Mouse (Mus musculus) lung, adult 2 months (tissue): ENCODE measurements around the gene Slc4a1. TPM values are rescaled to one million over a fixed set of nuclear protein-coding genes. Genes with fewer than 3 reads are reported as not detected.

ENCODE experiments used
- DNase-seq: peaks from one replicate; pipeline ENCODE4 v3.0.0; 2022
- H3K4me1 ChIP-seq: fragments of 200-500 bp; 2 replicates; pipeline ENCODE4 v1.6.1; 2011; ENCODE audit warnings: low read length; ENCODE audit not compliant: control insufficient read depth, insufficient read depth
- H3K4me3 ChIP-seq: fragments of 200-500 bp; replicated peaks from 2 replicates; pipeline ENCODE3; 2011; ENCODE audit warnings: low read depth, mild to moderate bottlenecking, control low read depth, low read length; ENCODE audit errors: extremely low read depth
- CTCF ChIP-seq: fragments of 200-500 bp; IDR thresholded peaks from 2 replicates; pipeline ENCODE4 v1.5.1; 2011; ENCODE audit warnings: mild to moderate bottlenecking, low read length, control low read depth; ENCODE audit not compliant: insufficient read depth
- POLR2A ChIP-seq: fragments of 200-500 bp; IDR thresholded peaks from 2 replicates; pipeline ENCODE4 v1.6.1; 2011; ENCODE audit warnings: low read depth, mild to moderate bottlenecking, control low read depth, low read length, borderline replicate concordance; ENCODE audit errors: extremely low read depth
- WGBS: fragments of 180-500 bp; shearing (Covaris S2); methylation state at CpG from one replicate; pipeline ENCODE4 v1.1.7; 2018; 5-methylcytosine and 5-hydroxymethylcytosine counted together
- polyA plus RNA-seq: library from polyadenylated mRNA; depleted of rRNA; stranded (reverse); fragments of >200 nt; gene quantifications from 2 replicates; pipeline ENCODE4 v1.2.3, GENCODE M21; 2012

Slc4a1 gene
- polyA plus RNA-seq, 1 experiment: 1.1 TPM

DNA sequence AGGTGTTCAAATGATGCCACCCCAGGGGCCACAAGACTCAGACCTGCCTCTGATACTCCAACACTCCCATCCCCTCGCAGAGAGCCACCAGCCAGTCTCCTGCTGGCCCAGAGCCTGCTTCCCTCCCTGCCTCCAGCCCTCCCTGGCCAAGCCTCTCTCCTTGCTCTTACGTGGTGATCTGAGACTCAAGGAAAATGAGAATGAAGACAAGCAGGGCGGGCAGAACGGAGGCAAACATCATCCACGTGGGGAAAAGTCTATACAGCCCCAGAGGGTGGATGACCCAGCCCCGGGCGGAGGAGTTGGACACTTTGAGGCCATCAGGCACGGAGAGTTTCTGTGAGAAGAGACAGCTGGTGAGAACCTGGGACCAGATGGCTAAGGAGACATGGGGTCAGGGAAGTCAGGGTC lies 13.0 kb downstream of the Slc4a1 start:
- TF ChIP-seq POLR2A: no peak
- TF ChIP-seq CTCF: no peak
- WGBS: 29% methylated on average over 8 of the region's 8 CpGs
- DNase-seq: no peak
- Histone ChIP-seq H3K4me1 (no peaks in the 10 kb centered on the region), H3K4me3 (no peak overlapping the region)

DNA sequence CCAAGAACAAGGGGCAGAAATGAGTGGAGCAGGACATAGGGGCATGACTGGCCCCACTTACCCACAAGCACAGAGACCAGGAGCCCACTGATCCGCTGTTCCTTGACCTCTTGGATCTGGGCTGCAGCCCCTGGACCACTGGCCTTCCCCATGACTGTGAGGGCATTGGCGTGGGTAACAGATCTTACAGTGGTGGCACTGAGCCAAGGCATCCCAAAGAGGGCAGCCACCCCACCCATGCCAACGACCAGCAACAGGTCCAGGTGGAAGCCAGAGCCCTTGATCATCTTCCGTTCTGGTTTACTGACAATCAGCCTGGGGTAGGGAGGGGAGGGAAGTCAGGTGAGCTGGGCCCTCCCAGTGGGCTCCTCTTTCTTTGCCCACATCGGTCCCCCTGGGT lies 13.6 kb downstream of the Slc4a1 start:
- Histone ChIP-seq H3K4me1 (no peaks in the 10 kb centered on the region), H3K4me3 (no peak overlapping the region)
- no peak for DNase-seq
- TF ChIP-seq POLR2A (no peak), CTCF (no peak)
- 39% methylated on average over 5 of the region's 5 CpGs for WGBS

DNA sequence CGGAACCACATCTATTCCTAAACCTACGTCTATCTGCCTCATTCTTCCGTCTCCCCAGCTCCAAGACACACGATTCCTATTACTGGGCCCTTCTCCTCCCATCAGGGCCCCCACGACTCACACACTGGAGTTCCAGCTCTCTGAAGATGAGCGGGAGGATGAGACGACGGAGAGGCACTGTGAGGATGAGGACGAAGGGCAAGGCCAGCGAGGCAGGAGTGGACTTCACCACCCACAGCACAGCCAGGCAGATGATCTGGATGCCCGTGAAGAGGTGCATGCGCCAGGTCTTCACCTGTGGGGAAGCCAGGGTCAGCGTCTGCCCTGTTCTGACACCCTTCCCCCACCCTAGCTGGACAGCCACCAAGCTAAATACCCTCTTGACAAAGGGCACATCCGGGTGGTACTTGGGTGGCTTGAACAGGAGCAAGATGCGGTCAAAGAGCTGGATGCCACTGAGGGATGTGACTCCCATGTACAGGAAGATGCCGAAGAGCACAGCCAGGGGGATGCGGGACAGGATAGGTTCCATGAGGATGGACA lies 15.0 kb downstream of the Slc4a1 start:
- WGBS: 82% methylated on average over 17 of the region's 17 CpGs
- H3K4me1 ChIP-seq: no peaks in the 10 kb centered on the region
- no peak for DNase-seq
- no peak for TF ChIP-seq POLR2A
- TF ChIP-seq CTCF: no peak
- no peak overlapping the region for H3K4me3 ChIP-seq

DNA sequence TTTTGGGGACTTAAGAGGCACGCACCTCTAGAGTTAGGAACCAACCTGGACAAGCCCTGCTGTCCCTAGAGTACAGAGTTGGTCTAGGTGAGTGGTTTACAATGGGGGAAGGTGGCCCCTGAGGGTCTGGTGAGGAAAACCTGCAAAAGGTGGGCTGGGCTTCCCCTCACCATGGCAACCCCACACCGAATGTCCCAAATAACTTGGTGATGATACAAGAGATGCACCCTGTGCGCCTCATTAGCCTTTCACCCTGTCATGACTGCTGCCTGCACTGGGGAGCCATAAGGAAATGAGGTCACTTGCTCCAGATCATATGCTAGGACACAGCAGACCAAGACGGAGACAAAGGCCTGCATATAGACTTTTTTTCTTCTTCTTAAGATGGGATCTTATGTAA lies 15.6 kb downstream of the Slc4a1 start:
- DNase-seq: no peak
- WGBS: 74% methylated on average over 4 of the region's 4 CpGs
- no peak overlapping the region for H3K4me3 ChIP-seq
- TF ChIP-seq POLR2A: no peak
- TF ChIP-seq CTCF: no peak
- no peaks in the 10 kb centered on the region for H3K4me1 ChIP-seq

DNA sequence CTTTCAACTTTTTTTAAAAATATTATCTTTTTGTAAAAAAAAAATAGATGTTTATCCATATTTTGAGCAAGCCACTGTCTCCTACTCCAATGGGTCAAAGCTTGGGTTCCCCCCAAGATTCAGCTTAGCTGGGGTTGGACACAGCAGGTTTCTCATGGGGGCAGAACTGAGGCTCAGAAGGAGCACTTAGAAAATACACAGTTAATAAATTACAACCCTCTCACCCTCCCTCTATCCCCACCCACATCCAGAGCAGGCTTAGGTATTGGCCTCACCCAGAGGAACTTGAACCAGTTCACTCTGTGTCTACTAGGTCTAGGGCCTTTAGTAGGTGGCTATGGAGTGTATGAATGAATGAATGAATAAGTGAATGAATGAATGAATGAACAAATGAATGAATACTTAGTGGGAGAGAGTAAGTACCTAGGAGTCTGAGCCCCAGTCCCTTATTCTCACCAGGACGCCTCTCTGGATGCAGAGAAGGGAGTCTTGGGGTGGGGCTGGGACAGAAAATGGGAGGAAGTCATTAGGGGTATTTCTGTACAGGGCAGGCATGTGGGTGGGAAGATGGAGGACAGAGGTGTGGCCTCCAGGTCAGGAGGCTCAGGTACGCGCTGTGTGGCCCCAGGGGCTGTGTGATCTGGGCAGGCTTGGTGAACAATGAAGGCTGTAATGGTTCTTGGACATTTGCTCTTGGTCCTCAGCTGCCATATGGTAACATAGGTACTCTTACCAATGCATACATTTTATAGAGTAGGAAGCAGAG lies 16.6 kb downstream of the Slc4a1 start:
- TF ChIP-seq POLR2A: no peak
- TF ChIP-seq CTCF: no peak

DNA sequence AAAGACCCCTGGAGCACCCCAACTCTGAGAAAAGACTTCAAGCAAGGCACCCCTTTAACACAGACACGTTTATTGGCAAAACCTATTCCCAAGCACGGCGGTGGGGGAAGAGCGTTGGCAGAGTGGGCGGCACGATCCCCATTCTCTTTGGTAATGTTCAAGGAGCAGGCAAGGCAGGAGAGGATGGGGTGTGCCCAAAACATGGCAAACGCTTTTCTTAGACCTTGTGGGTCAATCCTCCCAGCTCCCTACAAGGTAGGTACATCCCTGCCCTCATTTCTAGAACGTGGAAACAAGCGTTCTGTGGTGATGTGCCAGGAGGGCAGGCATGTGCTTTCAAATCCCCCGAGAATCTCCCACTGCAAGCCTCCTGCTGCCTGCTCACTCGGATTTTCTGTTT lies 17.2 kb downstream of the Slc4a1 start:
- WGBS: 89% methylated on average over 11 of the region's 11 CpGs
- TF ChIP-seq CTCF: no peak
- TF ChIP-seq POLR2A: no peak
- Histone ChIP-seq H3K4me3 (no peak overlapping the region), H3K4me1 (no peaks in the 10 kb centered on the region)
- DNase-seq: no peak

More for the DNA sequence above, 16.6 kb downstream of the Slc4a1 start:
- no peaks in the 10 kb centered on the region for H3K4me1 ChIP-seq
- H3K4me3 ChIP-seq: no peak overlapping the region
- DNase-seq: no peak
- WGBS: 87% methylated on average over 3 of the region's 3 CpGs

DNA sequence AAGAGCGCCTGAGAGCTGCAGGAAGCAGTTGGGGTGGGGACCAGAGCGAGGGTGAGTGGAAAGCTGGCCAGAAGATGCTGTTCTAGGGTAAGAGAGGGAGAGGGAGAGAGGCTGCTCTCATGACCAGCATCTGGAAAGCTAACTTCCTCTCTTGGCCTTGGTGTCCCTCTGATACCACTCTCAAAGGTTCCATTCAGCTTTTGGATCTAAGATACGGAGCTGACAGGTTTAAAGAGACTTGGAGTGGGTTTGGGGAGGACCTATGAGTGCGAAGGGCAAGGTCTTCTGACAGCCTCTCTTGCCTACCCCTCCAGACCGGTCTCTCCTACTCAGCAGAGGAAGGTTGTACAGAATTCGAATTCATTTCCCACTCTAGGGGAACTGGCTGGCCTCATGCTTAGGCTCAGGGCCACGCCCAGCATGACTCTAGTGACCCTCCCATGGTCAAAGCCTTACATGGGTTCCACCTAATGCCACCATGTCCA lies 17.9 kb downstream of the Slc4a1 start:
- 83% methylated on average over 7 of the region's 7 CpGs for WGBS
- TF ChIP-seq POLR2A (no peak), CTCF (no peak)
- no peak for DNase-seq

DNA sequence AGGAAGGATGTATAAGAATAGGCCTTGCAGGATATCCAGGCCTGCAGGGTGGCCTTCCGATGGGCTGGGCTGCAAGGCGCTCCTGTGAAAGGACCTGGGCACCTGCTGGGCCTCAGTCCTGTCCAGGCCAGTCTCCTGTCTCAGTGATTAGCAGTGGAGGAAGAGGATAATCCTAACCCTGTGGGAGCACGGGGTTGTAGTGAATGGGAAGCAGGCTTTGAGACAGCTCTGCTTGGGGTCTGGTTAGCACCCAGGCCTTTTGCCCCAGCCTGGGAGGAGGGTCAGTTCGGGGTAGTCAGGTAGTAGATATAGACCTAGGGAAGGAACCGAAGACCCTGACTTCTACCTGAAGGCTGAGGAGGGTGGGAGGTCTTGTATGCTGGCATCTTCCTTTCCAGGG lies 18.3 kb downstream of the Slc4a1 start:
- DNase-seq: no peak
- Histone ChIP-seq H3K4me1 (no peaks in the 10 kb centered on the region), H3K4me3 (no peak overlapping the region)
- 73% methylated on average over 5 of the region's 5 CpGs for WGBS
- TF ChIP-seq POLR2A: no peak
- no peak for TF ChIP-seq CTCF

More for the DNA sequence above, 17.9 kb downstream of the Slc4a1 start:
- Histone ChIP-seq H3K4me1 (no peaks in the 10 kb centered on the region), H3K4me3 (no peak overlapping the region)

DNA sequence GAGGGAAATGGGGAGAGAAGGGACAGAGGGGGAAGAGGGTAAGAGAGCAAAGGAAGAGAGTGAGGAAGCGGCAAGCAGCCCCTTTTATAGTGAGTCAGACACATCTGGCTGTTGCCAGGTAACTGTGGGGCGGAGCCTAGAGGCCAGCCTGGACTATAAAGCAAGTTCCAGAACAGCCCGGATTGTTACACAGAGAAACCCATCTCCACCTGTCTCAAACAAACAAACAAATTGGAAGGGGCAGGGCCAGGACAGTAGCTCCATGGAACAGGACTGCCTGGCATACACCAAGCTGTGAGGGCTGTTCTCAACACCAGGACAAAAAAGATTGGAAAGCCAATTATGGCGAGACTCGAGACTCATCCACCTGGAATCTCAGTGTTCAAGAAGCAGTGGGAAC lies 19.1 kb downstream of the Slc4a1 start:
- WGBS: 77% methylated on average over 5 of the region's 5 CpGs
- no peaks in the 10 kb centered on the region for H3K4me1 ChIP-seq
- no peak for DNase-seq
- H3K4me3 ChIP-seq: no peak overlapping the region
- TF ChIP-seq CTCF: no peak

DNA sequence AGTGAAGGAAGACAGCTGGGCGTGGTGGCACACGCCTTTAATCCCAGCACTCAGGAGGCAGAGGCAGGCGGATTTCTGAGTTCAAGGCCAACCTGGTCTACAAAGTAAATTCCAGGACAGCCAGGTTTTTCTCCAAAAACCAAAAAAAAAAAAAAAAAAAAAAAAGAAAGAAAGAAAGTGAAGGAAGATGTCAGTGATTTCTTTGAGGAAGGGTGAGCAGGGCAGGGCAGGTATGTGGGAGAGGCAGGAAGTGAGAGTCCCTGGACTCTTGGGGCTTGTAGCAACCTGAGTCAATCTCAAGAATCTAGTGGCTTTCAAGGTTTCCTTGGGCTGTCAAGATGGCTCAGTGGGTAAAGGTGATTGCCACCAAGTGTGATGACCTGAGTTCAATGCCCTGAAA lies 21.5 kb downstream of the Slc4a1 start:
- WGBS: 90% methylated on average over 3 of the region's 3 CpGs
- no peak for DNase-seq

More for the DNA sequence above, 21.5 kb downstream of the Slc4a1 start:
- no peaks in the 10 kb centered on the region for H3K4me1 ChIP-seq
- H3K4me3 ChIP-seq: no peak overlapping the region
- no peak for TF ChIP-seq POLR2A
- TF ChIP-seq CTCF: no peak
